17 mouse cellular contexts compared by ENCODE assay signal in the genomic region with DNA sequence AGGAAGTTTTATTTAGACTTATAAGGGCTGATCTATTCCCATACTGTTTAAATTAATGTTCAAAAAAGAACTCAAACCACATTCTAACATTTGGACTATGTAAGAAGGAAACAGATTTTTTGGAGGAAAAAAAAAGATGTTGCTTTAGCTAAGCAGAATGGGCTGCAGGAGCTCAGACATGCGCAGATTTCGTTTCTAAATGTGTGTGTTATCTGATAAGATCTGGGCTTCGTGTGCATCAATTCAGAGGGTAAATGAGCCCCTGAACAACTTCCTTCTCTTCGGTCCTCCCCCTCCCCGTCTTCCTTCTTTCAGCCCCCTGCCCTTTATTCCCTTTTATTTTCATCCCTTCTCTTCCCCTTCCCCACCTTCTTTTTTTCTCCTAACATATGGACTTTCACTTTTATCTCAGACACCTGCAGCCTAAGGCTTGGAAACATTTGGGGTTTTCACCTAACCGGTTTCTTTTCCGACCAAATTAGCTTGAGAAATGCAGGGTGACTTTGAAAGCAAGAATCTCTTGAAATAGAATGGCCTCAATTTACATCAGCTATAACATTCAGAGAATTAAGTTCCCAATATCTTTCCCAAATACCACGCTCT.
DNase-seq lines count a peak whose midpoint lies in the region; ATAC-seq lines count a peak whose summit lies in the region.
"Had no signal": no experiment of that assay in that cellular context is flagged by ENCODE, and none has a peak within 500 bp of the region (broad histone marks: within the 10 kb centered on the region; RNA-seq: fewer than 3 reads in every experiment).

No protein-coding gene starts in this region.

- intact Hi-C loops in left cerebral cortex, postnatal 25 days (cut with DNase I), result loop anchor here (5.0 kb wide), 1 partner anchor 386 kb away; no protein-coding TSS in a partner anchor

- peaks cover 10% of the 10 kb centered on the region; the same call in 1 of the 2 replicates for H3K4me1 ChIP-seq in embryonic facial prominence, embryonic 13.5 days
- no peaks in the 10 kb centered on the region for H3K4me1 ChIP-seq in embryonic facial prominence, embryonic 10.5 days
- H3K4me1 ChIP-seq in midbrain, embryonic 11.5 days (ENCODE audit: control insufficient read depth, insufficient read depth, low read length), result no peaks in the 10 kb centered on the region
- H3K4me1 ChIP-seq in midbrain, embryonic 10.5 days, result no peaks in the 10 kb centered on the region
- H3K4me1 ChIP-seq: heart, embryonic 13.5 days; hindbrain, embryonic 10.5 days had no signal

- WGBS in embryonic facial prominence, embryonic 13.5 days, result 31% methylated on average over 8 of the region's 8 CpGs
- WGBS in embryonic facial prominence, embryonic 10.5 days, result 61% methylated on average over 8 of the region's 8 CpGs
- 74% methylated on average over 8 of the region's 8 CpGs for WGBS in midbrain, embryonic 11.5 days
- 76% methylated on average over 8 of the region's 8 CpGs for WGBS in midbrain, embryonic 10.5 days

- no peak overlapping the region for H3K27ac ChIP-seq in embryonic facial prominence, embryonic 13.5 days
- H3K27ac ChIP-seq in embryonic facial prominence, embryonic 10.5 days (replicated peaks), result no peak overlapping the region
- no peak overlapping the region for H3K27ac ChIP-seq in midbrain, embryonic 11.5 days (ENCODE audit: low read depth, low read length)
- H3K27ac ChIP-seq in midbrain, embryonic 10.5 days (replicated peaks), result no peak overlapping the region
- H3K27ac ChIP-seq: heart, embryonic 13.5 days; hindbrain, embryonic 10.5 days had no signal

- no peaks in the 10 kb centered on the region for H3K9me3 ChIP-seq in embryonic facial prominence, embryonic 13.5 days
- no peaks in the 10 kb centered on the region for H3K9me3 ChIP-seq in embryonic facial prominence, embryonic 10.5 days
- no peaks in the 10 kb centered on the region for H3K9me3 ChIP-seq in midbrain, embryonic 11.5 days (ENCODE audit: control insufficient read depth, low read length)
- no peaks in the 10 kb centered on the region for H3K9me3 ChIP-seq in midbrain, embryonic 10.5 days (replicated peaks)
- H3K9me3 ChIP-seq: heart, embryonic 13.5 days; hindbrain, embryonic 10.5 days had no signal

- H3K9ac ChIP-seq in embryonic facial prominence, embryonic 13.5 days, result no peak overlapping the region
- H3K9ac ChIP-seq in midbrain, embryonic 11.5 days (ENCODE audit: low read length), result no peak overlapping the region
- H3K9ac ChIP-seq: heart, embryonic 13.5 days had no signal

- no peak for DNase-seq in embryonic facial prominence, embryonic 10.5 days (ENCODE audit: low spot score)
- peak; percentile 1 for DNase-seq in midbrain, embryonic 11.5 days (ENCODE audit: low spot score, missing footprints)
- DNase-seq in midbrain, embryonic 10.5 days (ENCODE audit: low spot score), result no peak
- DNase-seq in left cerebral cortex, postnatal 25 days (ENCODE audit: low spot score in 2 of 2), result peak; percentile 11 to 68
- peak; percentile 58 for DNase-seq in thymus, postnatal 4 days
- no peak for DNase-seq in gastrocnemius, adult 18-20 months (ENCODE audit: low spot score)
- DNase-seq: adrenal gland, adult 8-10 months; cerebellum, adult 9-10 months; gastrocnemius, postnatal 25 days; kidney, postnatal 10 days had no signal

- peak overlapping the region; percentile 40 for H3K4me2 ChIP-seq in embryonic facial prominence, embryonic 13.5 days
- H3K4me2 ChIP-seq in midbrain, embryonic 11.5 days, result no peak overlapping the region
- H3K4me2 ChIP-seq: heart, embryonic 13.5 days; liver, embryonic 11.5 days had no signal

- ATAC-seq in embryonic facial prominence, embryonic 13.5 days (ENCODE audit: insufficient number of reproducible peaks, insufficient read depth, low FRiP score, low TSS enrichment, low read depth), result no peak
- ATAC-seq in midbrain, embryonic 11.5 days (ENCODE audit: low FRiP score), result no peak
- no peak for ATAC-seq in megakaryocyte-erythroid progenitor cell, adult 5-6 weeks (replicated peaks; ENCODE audit: low FRiP score, low TSS enrichment, poor library complexity, severe bottlenecking)
- ATAC-seq: forebrain, embryonic 14.5 days; intestine, postnatal 0 days had no signal

- no peak overlapping the region for H3K4me3 ChIP-seq in embryonic facial prominence, embryonic 13.5 days
- H3K4me3 ChIP-seq in embryonic facial prominence, embryonic 10.5 days, result no peak overlapping the region
- no peak overlapping the region for H3K4me3 ChIP-seq in midbrain, embryonic 11.5 days (ENCODE audit: low read depth, low read length)
- no peak overlapping the region for H3K4me3 ChIP-seq in midbrain, embryonic 10.5 days
- H3K4me3 ChIP-seq: heart, embryonic 13.5 days; hindbrain, embryonic 10.5 days had no signal

- H3K27me3 ChIP-seq in embryonic facial prominence, embryonic 13.5 days, result no peaks in the 10 kb centered on the region
- no peaks in the 10 kb centered on the region for H3K27me3 ChIP-seq in embryonic facial prominence, embryonic 10.5 days (replicated peaks; ENCODE audit: low read depth, poor library complexity, severe bottlenecking)
- H3K27me3 ChIP-seq in midbrain, embryonic 11.5 days (ENCODE audit: control insufficient read depth, insufficient read depth, low read length), result no peaks in the 10 kb centered on the region
- no peaks in the 10 kb centered on the region for H3K27me3 ChIP-seq in midbrain, embryonic 10.5 days (ENCODE audit: low read depth, poor library complexity, severe bottlenecking)
- H3K27me3 ChIP-seq: heart, embryonic 13.5 days had no signal

- no peaks in the 10 kb centered on the region for H3K36me3 ChIP-seq in embryonic facial prominence, embryonic 13.5 days
- no peaks in the 10 kb centered on the region for H3K36me3 ChIP-seq in embryonic facial prominence, embryonic 10.5 days (replicated peaks)
- H3K36me3 ChIP-seq in midbrain, embryonic 11.5 days (ENCODE audit: control insufficient read depth, insufficient read depth, low read length), result no peaks in the 10 kb centered on the region
- H3K36me3 ChIP-seq in midbrain, embryonic 10.5 days, result no peaks in the 10 kb centered on the region
- H3K36me3 ChIP-seq: heart, embryonic 13.5 days; hindbrain, embryonic 10.5 days had no signal

Comparison
In these comparisons a context has a peak if more than half of its experiments do, and no peak if none do; other contexts are left out.
1. DNase-seq: peak in midbrain, embryonic 11.5 days (single experiment), left cerebral cortex, postnatal 25 days (2 of 2) and thymus, postnatal 4 days (single experiment); none in embryonic facial prominence, embryonic 10.5 days (single experiment), midbrain, embryonic 10.5 days (single experiment) and gastrocnemius, adult 18-20 months (single experiment).